Mouse (Mus musculus) inflammation-experienced regulatory T-cells, adult 6 months (primary cell): ENCODE data around the gene Fam50a. TPM values are rescaled to one million over a fixed set of nuclear protein-coding genes. Genes with fewer than 3 reads are reported as not detected.
"Not testable (repeated sequence)": the region's sequence is repeated elsewhere in the genome, so short reads cannot be mapped to it uniquely, and the experiment has no call there.

Experiments used
- ATAC-seq: one replicate; pipeline ENCODE4 v1.8.0; 2017
- polyA plus RNA-seq, 3 experiments: library from polyadenylated mRNA; unstranded; fragments of 100-300 nt; shearing (Covaris generic); gene quantifications; one replicate each; pipeline ENCODE4 v1.2.1; 2017

Gene Fam50a
- polyA plus RNA-seq, 3 experiments from 2014 or later = 54.7 to 72.5 (median 72.5) TPM

GRCm38 (mm10) chrX:74330166-74330930, 17.5 kb downstream of the Fam50a start:
- ATAC-seq = no peak

- ATAC-seq = no peak
Measured at GRCm38 (mm10) chrX:74352645-74353466, 40.0 kb downstream of the Fam50a start.

GRCm38 (mm10) chrX:74353467-74353770, 40.6 kb downstream of the Fam50a start, which contains the start of gene Lage3:
Gene Lage3 (minus strand): TSS chrX:74353618.
- peak; percentile 84 for ATAC-seq

- not testable (repeated sequence) for ATAC-seq
Measured at GRCm38 (mm10) chrX:74357069-74357468, 44.2 kb downstream of the Fam50a start.

GRCm38 (mm10) chrX:74359171-74359570, 46.3 kb downstream of the Fam50a start:
- no peak for ATAC-seq

GRCm38 (mm10) chrX:74367512-74367911, 54.7 kb downstream of the Fam50a start:
- no peak for ATAC-seq

GRCm38 (mm10) chrX:74368209-74368909, 55.5 kb downstream of the Fam50a start:
- ATAC-seq = peak; percentile 65

Other genes starting within 250 kb of the Fam50a start
- gene Opn1mw, start 185.6 kb upstream of the Fam50a start, polyA plus RNA-seq = not detected
- 10 to 100 TPM; 11.5 to 22.5 (median 20.6) TPM for gene Mecp2, start 177.7 kb upstream of the Fam50a start, polyA plus RNA-seq
- not detected for gene Tex28, start 145.2 kb upstream of the Fam50a start, polyA plus RNA-seq
- gene Tktl1, start 135.8 kb upstream of the Fam50a start, polyA plus RNA-seq = 1 to 10 TPM; 3.3 to 4.3 (median 4.0) TPM
- gene Flna, start 63.2 kb upstream of the Fam50a start, polyA plus RNA-seq = 100 to 1,000 TPM; 222 to 338 (median 279) TPM
- gene Emd, start 58.3 kb upstream of the Fam50a start, polyA plus RNA-seq = 10 to 100 TPM; 22.4 to 91.9 (median 32.8) TPM
- 1,000 to 10,000 TPM in 1 of 3 experiments, 100 to 1,000 TPM in 2; 478 to 1,649 (median 679) TPM for gene Rpl10, start 42.2 kb upstream of the Fam50a start, polyA plus RNA-seq
- gene Taz, start 31.1 kb upstream of the Fam50a start, polyA plus RNA-seq = 10 to 100 TPM; 28.8 to 66.0 (median 58.8) TPM
- gene Dnase1l1, start 30.7 kb upstream of the Fam50a start, polyA plus RNA-seq = 10 to 100 TPM; 17.0 to 35.0 (median 23.7) TPM
- 100 to 1,000 TPM; 130 to 165 (median 156) TPM for gene Atp6ap1, start 15.9 kb upstream of the Fam50a start, polyA plus RNA-seq
- 100 to 1,000 TPM; 167 to 342 (median 246) TPM for gene Gdi1, start 8.0 kb upstream of the Fam50a start, polyA plus RNA-seq
- 1 to 10 TPM; 1.6 to 6.5 (median 4.6) TPM for gene Plxna3, start 16.0 kb downstream of the Fam50a start, polyA plus RNA-seq
- 10 to 100 TPM; 70.0 to 79.0 (median 77.5) TPM for gene Lage3, start 40.6 kb downstream of the Fam50a start, polyA plus RNA-seq
- 10 to 100 TPM; 40.7 to 90.2 (median 68.6) TPM for gene Ubl4a, start 60.2 kb downstream of the Fam50a start, polyA plus RNA-seq
- 10 to 100 TPM; 18.1 to 31.3 (median 27.1) TPM for gene Slc10a3, start 60.3 kb downstream of the Fam50a start, polyA plus RNA-seq
- gene Fam3a, start 80.2 kb downstream of the Fam50a start, polyA plus RNA-seq = 10 to 100 TPM; 15.0 to 30.8 (median 30.5) TPM
- 10 to 100 TPM; 34.9 to 43.6 (median 39.3) TPM for gene Ikbkg, start 80.3 kb downstream of the Fam50a start, polyA plus RNA-seq
- 10 to 100 TPM; 25.4 to 32.9 (median 31.4) TPM for gene G6pdx, start 116.2 kb downstream of the Fam50a start, polyA plus RNA-seq
- not detected for gene Gm6880, start 168.4 kb downstream of the Fam50a start, polyA plus RNA-seq